10 mouse cellular contexts compared by ENCODE assay signal in genomic region chr15:86309213-86309829, GRCm38 (mm10).
DNase-seq lines count a peak whose midpoint lies in the region; ATAC-seq lines count a peak whose summit lies in the region.
"Had no signal": no experiment of that assay in that cellular context is flagged by ENCODE, and none has a peak within 500 bp of the region (broad histone marks: within the 10 kb centered on the region; RNA-seq: fewer than 3 reads in every experiment).

No protein-coding gene starts in this region.

- peak; percentile 75 to 91 for DNase-seq in layer of hippocampus, adult 18-20 months (ENCODE audit: low spot score in 2 of 2)
- DNase-seq in layer of hippocampus, postnatal 10 days (ENCODE audit: low spot score in 2 of 2): no peak
- peak; percentile 21 to 44 for DNase-seq in frontal cortex, postnatal 25 days (ENCODE audit: low spot score in 2 of 2)
- DNase-seq in left cerebral cortex, postnatal 14 days (ENCODE audit: low spot score in 2 of 2): peak; percentile 48 to 53
- DNase-seq in thymus, postnatal 14 days: peak; percentile 52
- DNase-seq: embryo, embryonic 11 days; kidney, adult 9 months; lung, embryonic 14.5 days had no signal

- intact Hi-C loops in left cerebral cortex, postnatal 14 days (cut with DNase I): no loop called here

- ATAC-seq in megakaryocyte-erythroid progenitor cell, adult 5-6 weeks (replicated peaks; ENCODE audit: low FRiP score, low TSS enrichment, poor library complexity, severe bottlenecking): no peak
- no peak for ATAC-seq in erythroid progenitor cell, adult 5-6 weeks (replicated peaks; ENCODE audit: low FRiP score, poor library complexity, severe bottlenecking)

Comparison
In these comparisons a context has a peak if more than half of its experiments do, and no peak if none do; other contexts are left out.
1. DNase-seq: peak in layer of hippocampus, adult 18-20 months (2 of 2), frontal cortex, postnatal 25 days (2 of 2), left cerebral cortex, postnatal 14 days (2 of 2) and thymus, postnatal 14 days (single experiment); none in layer of hippocampus, postnatal 10 days (0 of 2).